In genomic region chr4:134925206-134925605, GRCm38 (mm10) we compare ENCODE assay signal across 8 mouse cellular contexts. TPM values are rescaled to one million over a fixed set of nuclear protein-coding genes. Genes with fewer than 3 reads are reported as not detected.
DNase-seq lines count a peak whose midpoint lies in the region; ATAC-seq and TF ChIP-seq lines count a peak whose summit lies in the region.

No protein-coding gene starts in this region.

- peaks cover 5% of the 10 kb centered on the region; the same call in 1 of the 2 replicates for H3K4me1 ChIP-seq in embryonic fibroblast, embryonic 13.5 days (ENCODE audit: control insufficient read depth, insufficient read depth, low read length)
- peaks cover 32% of the 10 kb centered on the region for H3K4me1 ChIP-seq in hindbrain, embryonic 15.5 days (replicated peaks)
- peaks cover 35% of the 10 kb centered on the region for H3K4me1 ChIP-seq in liver, embryonic 16.5 days (ENCODE audit: control insufficient read depth, low read depth, low read length)

- peak overlapping the region; percentile 81 for H3K4me3 ChIP-seq in embryonic fibroblast, embryonic 13.5 days (ENCODE audit: insufficient read depth, low read length)
- peak overlapping the region; percentile 82 for H3K4me3 ChIP-seq in hindbrain, embryonic 15.5 days
- peak overlapping the region; percentile 71 for H3K4me3 ChIP-seq in liver, embryonic 16.5 days (ENCODE audit: low read depth, low read length)

- no peak for TF ChIP-seq CTCF in embryonic fibroblast, embryonic 13.5 days (IDR thresholded peaks at IDR 0.05; ENCODE audit: borderline replicate concordance, insufficient read depth, low read length)

- peak overlapping the region; percentile 79 for H3K4me2 ChIP-seq in hindbrain, embryonic 15.5 days
- H3K4me2 ChIP-seq in liver, embryonic 16.5 days (ENCODE audit: low read depth, low read length), result peak overlapping the region; percentile 93

- H3K9ac ChIP-seq in hindbrain, embryonic 15.5 days, result no peak overlapping the region
- peak overlapping the region; percentile 71 for H3K9ac ChIP-seq in liver, embryonic 16.5 days (ENCODE audit: low read depth, low read length)

- ATAC-seq in hindbrain, embryonic 15.5 days (ENCODE audit: low FRiP score, low read depth), result no peak
- ATAC-seq in liver, embryonic 16.5 days (ENCODE audit: low read depth), result no peak
- ATAC-seq in megakaryocyte progenitor cell, adult 5-6 weeks (replicated peaks; ENCODE audit: poor library complexity), result no peak

- DNase-seq in kidney, adult 11 months, result peak; percentile 52
- no peak for DNase-seq in kidney, postnatal 4 days
- no peak for DNase-seq in cerebellum, postnatal 4 days (ENCODE audit: low spot score in 2 of 2)
- DNase-seq in thymus, postnatal 36 days, result no peak

- H3K36me3 ChIP-seq in hindbrain, embryonic 15.5 days, result peaks cover 30% of the 10 kb centered on the region
- H3K36me3 ChIP-seq in liver, embryonic 16.5 days (ENCODE audit: control insufficient read depth, insufficient read depth), result peaks cover 48% of the 10 kb centered on the region

- H3K9me3 ChIP-seq in hindbrain, embryonic 15.5 days, result no peaks in the 10 kb centered on the region
- no peaks in the 10 kb centered on the region for H3K9me3 ChIP-seq in liver, embryonic 16.5 days (replicated peaks; ENCODE audit: control insufficient read depth, low read length)

- 81% methylated on average over 8 of the region's 8 CpGs for WGBS in hindbrain, embryonic 15.5 days
- WGBS in liver, embryonic 16.5 days (ENCODE audit: insufficient replicate concordance), result 53% methylated on average over 8 of the region's 8 CpGs

- TF ChIP-seq POLR2A in embryonic fibroblast, embryonic 13.5 days (IDR thresholded peaks at IDR 0.05; ENCODE audit: low read depth, low read length), result no peak

- H3K27me3 ChIP-seq in hindbrain, embryonic 15.5 days, result no peaks in the 10 kb centered on the region
- H3K27me3 ChIP-seq in liver, embryonic 16.5 days (ENCODE audit: control insufficient read depth, insufficient read depth, low read depth, low read length), result no peaks in the 10 kb centered on the region

- no peak overlapping the region for H3K27ac ChIP-seq in embryonic fibroblast, embryonic 13.5 days (ENCODE audit: insufficient read depth, low read length)
- no peak overlapping the region for H3K27ac ChIP-seq in hindbrain, embryonic 15.5 days (replicated peaks)
- H3K27ac ChIP-seq in liver, embryonic 16.5 days (ENCODE audit: low read length), result peak overlapping the region; percentile 13; the same call in 1 of the 2 replicates

RNA-seq across cellular contexts. Expression of gene Rsrp1, which starts 1.8 kb away (rescaled TPM):
- polyA plus RNA-seq in embryonic fibroblast, embryonic 13.5 days (2011; ENCODE audit: insufficient read length, low read depth, missing spikeins), result 257 and 312 TPM in 2 replicates
- 465 and 471 TPM in 2 replicates for polyA plus RNA-seq in hindbrain, embryonic 15.5 days (2015; fragmentation: Nextera tagmentation; extraction: Ambion mirVana)
- polyA plus RNA-seq in liver, embryonic 16.5 days (2015; fragmentation: Nextera tagmentation; extraction: Ambion mirVana), result 315 and 330 TPM in 2 replicates
- 413 and 462 TPM in 2 replicates for total RNA-seq in megakaryocyte progenitor cell, adult 5-6 weeks (2015)
- total RNA-seq in megakaryocyte progenitor cell, adult 5-6 weeks (2017), result 119 and 154 TPM in 2 replicates

RNA-seq across cellular contexts. Expression of gene Syf2, which starts 5.5 kb away (rescaled TPM):
- 46.6 and 48.8 TPM in 2 replicates for polyA plus RNA-seq in embryonic fibroblast, embryonic 13.5 days (2011; ENCODE audit: insufficient read length, low read depth, missing spikeins)
- 57.2 and 62.7 TPM in 2 replicates for polyA plus RNA-seq in hindbrain, embryonic 15.5 days (2015; fragmentation: Nextera tagmentation; extraction: Ambion mirVana)
- 43.9 and 47.8 TPM in 2 replicates for polyA plus RNA-seq in liver, embryonic 16.5 days (2015; fragmentation: Nextera tagmentation; extraction: Ambion mirVana)
- 50.4 and 58.9 TPM in 2 replicates for total RNA-seq in megakaryocyte progenitor cell, adult 5-6 weeks (2015)
- total RNA-seq in megakaryocyte progenitor cell, adult 5-6 weeks (2017), result 173 and 193 TPM in 2 replicates

RNA-seq across cellular contexts. Expression of gene Tmem50a, which starts 10.4 kb away (rescaled TPM):
- 156 and 191 TPM in 2 replicates for polyA plus RNA-seq in embryonic fibroblast, embryonic 13.5 days (2011; ENCODE audit: insufficient read length, low read depth, missing spikeins)
- polyA plus RNA-seq in hindbrain, embryonic 15.5 days (2015; fragmentation: Nextera tagmentation; extraction: Ambion mirVana), result 209 and 217 TPM in 2 replicates
- polyA plus RNA-seq in liver, embryonic 16.5 days (2015; fragmentation: Nextera tagmentation; extraction: Ambion mirVana), result 79.1 and 82.5 TPM in 2 replicates
- 216 and 219 TPM in 2 replicates for total RNA-seq in megakaryocyte progenitor cell, adult 5-6 weeks (2015)
- 248 and 276 TPM in 2 replicates for total RNA-seq in megakaryocyte progenitor cell, adult 5-6 weeks (2017)
